Comparison of ENCODE assay signal across 29 mouse cellular contexts in the genomic region with DNA sequence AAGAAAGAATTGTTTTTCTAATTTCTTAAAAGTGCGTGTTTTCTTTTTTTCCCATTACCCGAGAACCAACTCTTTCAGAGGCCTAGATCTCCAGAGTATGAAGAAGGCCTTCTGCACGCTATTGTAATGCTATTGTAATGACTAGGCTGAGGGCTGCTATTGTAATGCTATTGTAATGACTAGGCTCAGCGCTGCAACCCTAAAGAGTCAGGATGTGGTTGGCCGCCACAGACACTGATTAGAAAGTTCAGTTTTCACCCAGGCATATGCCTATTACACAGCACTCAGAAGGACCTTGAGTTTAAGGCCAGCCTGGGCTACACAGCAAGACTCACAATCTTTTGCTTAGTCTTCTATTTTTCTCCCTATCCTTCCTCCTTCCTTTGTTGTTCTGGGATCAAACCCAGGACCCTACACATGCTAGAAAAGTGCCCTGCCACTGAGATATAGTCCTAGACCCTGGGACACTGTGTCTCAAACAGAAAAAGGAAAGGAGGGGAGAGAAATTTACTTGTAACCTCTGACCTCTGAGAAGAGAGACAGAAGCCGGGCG. TPM values are rescaled to one million over a fixed set of nuclear protein-coding genes. Genes with fewer than 3 reads are reported as not detected.
DNase-seq lines count a peak whose midpoint lies in the region; ATAC-seq and TF ChIP-seq lines count a peak whose summit lies in the region.
"Had no signal": no experiment of that assay in that cellular context is flagged by ENCODE, and none has a peak within 500 bp of the region (broad histone marks: within the 10 kb centered on the region; RNA-seq: fewer than 3 reads in every experiment).

No protein-coding gene starts in this region.

- ATAC-seq in megakaryocyte, adult 5-6 weeks (ENCODE audit: poor library complexity, severe bottlenecking): peak; percentile 31
- no peak for ATAC-seq in kidney, embryonic 14.5 days (ENCODE audit: low FRiP score, low TSS enrichment)
- ATAC-seq in forebrain, embryonic 11.5 days (replicated peaks; ENCODE audit: low FRiP score): no peak
- ATAC-seq: forebrain, embryonic 13.5 days; hindbrain, postnatal 0 days; liver, embryonic 12.5 days had no signal

- H3K79me2 ChIP-seq in CH12.LX (replicated peaks; ENCODE audit: control insufficient read depth, extremely low read depth, insufficient read depth, poor library complexity, severe bottlenecking): 0 out of 2 replicates have a peak, but pooled peaks cover 5% of the 10 kb centered on the region

- 0 out of 2 replicates have a peak overlapping the region, but pooled peaks have one; percentile 42 for H3K9ac ChIP-seq in CH12.LX (ENCODE audit: insufficient read depth, low read depth)
- no peak overlapping the region for H3K9ac ChIP-seq in kidney, embryonic 14.5 days (ENCODE audit: low read depth, low read length)
- H3K9ac ChIP-seq in forebrain, embryonic 11.5 days (ENCODE audit: low read length): no peak overlapping the region
- H3K9ac ChIP-seq: forebrain, embryonic 13.5 days; limb, embryonic 12.5 days; liver, embryonic 12.5 days; lung, embryonic 14.5 days had no signal

- dilution Hi-C loops in CH12.LX (cut with MboI; ENCODE audit: extremely low pct_ligation_motif_present, extremely low pct_unique_long_range_greater_than_20kb, low sequenced_read_pairs): no loop called here

- peak; percentile 88 for TF ChIP-seq EP300 in CH12.LX (IDR thresholded peaks at IDR 0.05; ENCODE audit: low read length)

- H3K4me2 ChIP-seq in CH12.LX (ENCODE audit: insufficient read depth, low read depth, poor library complexity, severe bottlenecking): 0 out of 2 replicates have a peak overlapping the region, but pooled peaks have one; percentile 25
- H3K4me2 ChIP-seq in kidney, embryonic 14.5 days (replicated peaks; ENCODE audit: low read depth, low read length): no peak overlapping the region
- no peak overlapping the region for H3K4me2 ChIP-seq in forebrain, embryonic 11.5 days (ENCODE audit: low read depth, low read length, severe bottlenecking)
- H3K4me2 ChIP-seq: forebrain, embryonic 13.5 days; limb, embryonic 12.5 days; liver, embryonic 12.5 days; lung, embryonic 14.5 days had no signal

- H3K4me3 ChIP-seq in CH12.LX (replicated peaks in 1 of 3; ENCODE audit: low read depth in 2 of 3, low read length in 2 of 3, poor library complexity in 1 of 3): no peak overlapping the region
- H3K4me3 ChIP-seq in kidney, embryonic 14.5 days (ENCODE audit: low read length): no peak overlapping the region
- H3K4me3 ChIP-seq in forebrain, embryonic 11.5 days (ENCODE audit: low read depth, low read length): no peak overlapping the region
- H3K4me3 ChIP-seq: embryonic facial prominence, embryonic 10.5 days; forebrain, embryonic 13.5 days; hindbrain, embryonic 10.5 days; limb, embryonic 12.5 days; liver, embryonic 12.5 days had no signal

- WGBS in kidney, embryonic 14.5 days: 80% methylated on average over 7 of the region's 7 CpGs
- 66% methylated on average over 7 of the region's 7 CpGs for WGBS in forebrain, embryonic 11.5 days

- no peak for TF ChIP-seq POLR2A in CH12.LX (IDR thresholded peaks at IDR 0.05; ENCODE audit: low read depth, low read length)

- TF ChIP-seq RAD21 in CH12.LX (IDR thresholded peaks at IDR 0.05; ENCODE audit: low read depth, low read length): no peak

- peak; percentile 84 for DNase-seq in 416B (ENCODE audit: low read depth)
- DNase-seq in CH12.LX (ENCODE audit: extremely low read depth): peak; percentile 81
- peak; percentile 76 for DNase-seq in ZHBTc4 (ENCODE audit: low read depth, low spot score)
- DNase-seq in embryo, embryonic 10.5 days (ENCODE audit: low spot score): no peak
- DNase-seq in forebrain, embryonic 11.5 days (ENCODE audit: low spot score): no peak
- DNase-seq: cerebellum, adult 18-20 months; cerebellum, postnatal 25 days; gastrocnemius, postnatal 14 days; kidney, adult 9 months; kidney, postnatal 36 days; lung, embryonic 14.5 days; lung, postnatal 4 days; midbrain, embryonic 14.5 days; right cerebral cortex, postnatal 14 days; thymus, postnatal 4 days had no signal

- no peak for TF ChIP-seq CTCF in CH12.LX (conservative IDR thresholded peaks at IDR 0.05 in 1 of 2, IDR thresholded peaks at IDR 0.05 in 1 of 2; ENCODE audit: low read depth in 2 of 2, low read length in 2 of 2)

- H3K27me3 ChIP-seq in CH12.LX (replicated peaks): no peaks in the 10 kb centered on the region
- no peaks in the 10 kb centered on the region for H3K27me3 ChIP-seq in kidney, embryonic 14.5 days (ENCODE audit: control insufficient read depth, insufficient read depth, low read length)
- H3K27me3 ChIP-seq in forebrain, embryonic 11.5 days (ENCODE audit: control insufficient read depth, insufficient read depth, low read length): no peaks in the 10 kb centered on the region
- H3K27me3 ChIP-seq: forebrain, embryonic 13.5 days; limb, embryonic 12.5 days; liver, embryonic 12.5 days had no signal

- H3K9me3 ChIP-seq in CH12.LX (replicated peaks; ENCODE audit: low read length): no peaks in the 10 kb centered on the region
- no peaks in the 10 kb centered on the region for H3K9me3 ChIP-seq in kidney, embryonic 14.5 days (ENCODE audit: control insufficient read depth, low read length)
- H3K9me3 ChIP-seq in forebrain, embryonic 11.5 days (ENCODE audit: control insufficient read depth, low read length): no peaks in the 10 kb centered on the region
- H3K9me3 ChIP-seq: embryonic facial prominence, embryonic 10.5 days; forebrain, embryonic 13.5 days; hindbrain, embryonic 10.5 days; limb, embryonic 12.5 days; liver, embryonic 12.5 days had no signal

- H3K4me1 ChIP-seq in CH12.LX (ENCODE audit: control insufficient read depth in 1 of 2, insufficient read depth in 2 of 2): peaks cover 8 to 50% of the 10 kb centered on the region in 2 experiments
- H3K4me1 ChIP-seq in kidney, embryonic 14.5 days (ENCODE audit: control insufficient read depth, insufficient read depth, low read length): peaks cover 5% of the 10 kb centered on the region; the same call in 1 of the 2 replicates
- peaks cover 5% of the 10 kb centered on the region for H3K4me1 ChIP-seq in forebrain, embryonic 11.5 days (replicated peaks; ENCODE audit: control insufficient read depth, insufficient read depth, low read length)

- peak overlapping the region; percentile 73 for H3K27ac ChIP-seq in CH12.LX (ENCODE audit: insufficient read depth, low read depth)
- H3K27ac ChIP-seq in kidney, embryonic 14.5 days (ENCODE audit: low read depth, low read length): no peak overlapping the region
- H3K27ac ChIP-seq in forebrain, embryonic 11.5 days (ENCODE audit: low read depth, low read length): no peak overlapping the region
- H3K27ac ChIP-seq: embryonic facial prominence, embryonic 10.5 days; forebrain, embryonic 13.5 days; hindbrain, embryonic 10.5 days; hindbrain, postnatal 0 days; limb, embryonic 12.5 days; liver, embryonic 12.5 days had no signal

- peaks cover 14 to 34% of the 10 kb centered on the region in 2 experiments for H3K36me3 ChIP-seq in CH12.LX (replicated peaks in 1 of 2; ENCODE audit: control insufficient read depth in 1 of 2, insufficient read depth in 1 of 2, low read length in 1 of 2)
- peaks cover 24% of the 10 kb centered on the region; the same call in 1 of the 2 replicates for H3K36me3 ChIP-seq in kidney, embryonic 14.5 days (ENCODE audit: control insufficient read depth, insufficient read depth, low read length)
- H3K36me3 ChIP-seq in forebrain, embryonic 11.5 days (ENCODE audit: control insufficient read depth, insufficient read depth, low read length): no peaks in the 10 kb centered on the region

- in situ Hi-C loops in CH12.LX (cut with MboI; ENCODE audit: low pct_ligation_motif_present, low pct_unique_long_range_greater_than_20kb, low sequenced_read_pairs): no loop called here

RNA-seq across cellular contexts. Expression of a gene that starts 4.7 kb away (rescaled TPM):
- 5.5 and 5.7 TPM in 2 replicates for total RNA-seq in CH12.LX (2012; rRNA removed)
- total RNA-seq in CH12.LX (2014; rRNA removed): 3.7 and 4.8 TPM in 2 replicates
- polyA plus RNA-seq in CH12.LX (2012; ENCODE audit: insufficient read length, low read depth): 9.2 and 10.6 TPM in 2 replicates
- total RNA-seq in megakaryocyte, adult 5-6 weeks (2015): 5.5 and 7.0 TPM in 2 replicates
- 2.7 and 10.1 TPM in 2 replicates for total RNA-seq in megakaryocyte, adult 5-6 weeks (2017)
- 4.0 and 6.0 TPM in 2 replicates for polyA plus RNA-seq in kidney, embryonic 14.5 days (2014; fragmentation: Nextera tagmentation; extraction: Ambion mirVana)
- 14.6 and 15.5 TPM in 2 replicates for polyA plus RNA-seq in forebrain, embryonic 11.5 days (2014; fragmentation: Nextera tagmentation; extraction: Ambion mirVana)

RNA-seq across cellular contexts. Expression of a gene that starts 4.9 kb away (rescaled TPM):
- total RNA-seq in CH12.LX (2012; rRNA removed) (14.4 and 17.0 TPM in 2 replicates), CH12.LX (2014; rRNA removed) (15.3 and 16.1 TPM in 2 replicates)
- 15.4 and 16.3 TPM in 2 replicates for polyA plus RNA-seq in CH12.LX (2012; ENCODE audit: insufficient read length, low read depth)
- 14.0 and 14.3 TPM in 2 replicates for total RNA-seq in megakaryocyte, adult 5-6 weeks (2015)
- 10.1 and 15.8 TPM in 2 replicates for total RNA-seq in megakaryocyte, adult 5-6 weeks (2017)
- 11.8 and 19.7 TPM in 2 replicates for polyA plus RNA-seq in kidney, embryonic 14.5 days (2014; fragmentation: Nextera tagmentation; extraction: Ambion mirVana)
- 25.5 and 27.6 TPM in 2 replicates for polyA plus RNA-seq in forebrain, embryonic 11.5 days (2014; fragmentation: Nextera tagmentation; extraction: Ambion mirVana)

RNA-seq across cellular contexts. Expression of a gene that starts 33.4 kb away (rescaled TPM):
- total RNA-seq in CH12.LX (2012; rRNA removed) (not detected in 2 replicates), CH12.LX (2014; rRNA removed) (not detected in 2 replicates)
- not detected in 2 replicates for polyA plus RNA-seq in CH12.LX (2012; ENCODE audit: insufficient read length, low read depth)
- total RNA-seq in megakaryocyte, adult 5-6 weeks (2015): not detected in 2 replicates
- total RNA-seq in megakaryocyte, adult 5-6 weeks (2017): not detected in 2 replicates
- 0.45 TPM in 1 of 2 replicates, not detected in the other for polyA plus RNA-seq in kidney, embryonic 14.5 days (2014; fragmentation: Nextera tagmentation; extraction: Ambion mirVana)
- 0.29 TPM in 1 of 2 replicates, not detected in the other for polyA plus RNA-seq in forebrain, embryonic 11.5 days (2014; fragmentation: Nextera tagmentation; extraction: Ambion mirVana)
- total RNA-seq: adrenal gland, postnatal 4 days; gastrocnemius, postnatal 14 days; neutrophil, adult 5-6 weeks had no signal
- polyA plus RNA-seq: C2C12; lung, embryonic 14.5 days had no signal

RNA-seq across cellular contexts. Expression of a gene that starts 48.3 kb away (rescaled TPM):
- not detected in 2 replicates for total RNA-seq in CH12.LX (2012; rRNA removed)
- not detected in 2 replicates for total RNA-seq in CH12.LX (2014; rRNA removed)
- polyA plus RNA-seq in CH12.LX (2012; ENCODE audit: insufficient read length, low read depth): not detected in 2 replicates
- total RNA-seq in megakaryocyte, adult 5-6 weeks (2015): not detected in 2 replicates
- total RNA-seq in megakaryocyte, adult 5-6 weeks (2017): not detected in 2 replicates
- polyA plus RNA-seq in kidney, embryonic 14.5 days (2014; fragmentation: Nextera tagmentation; extraction: Ambion mirVana): not detected in 2 replicates
- polyA plus RNA-seq in forebrain, embryonic 11.5 days (2014; fragmentation: Nextera tagmentation; extraction: Ambion mirVana): not detected in 2 replicates
- total RNA-seq: gastrocnemius, postnatal 14 days; hindbrain, postnatal 0 days; layer of hippocampus, postnatal 14 days; neutrophil, adult 5-6 weeks had no signal
- polyA plus RNA-seq: forebrain, embryonic 13.5 days; hindbrain, embryonic 10.5 days; limb, embryonic 12.5 days; liver, embryonic 12.5 days; lung, embryonic 14.5 days; midbrain, embryonic 14.5 days; spleen, adult 2 months; stomach, embryonic 14.5 days had no signal

RNA-seq across cellular contexts. Expression of a gene that starts 53.9 kb away (rescaled TPM):
- total RNA-seq in CH12.LX (2012; rRNA removed): 5.6 and 6.2 TPM in 2 replicates
- 4.0 and 4.1 TPM in 2 replicates for total RNA-seq in CH12.LX (2014; rRNA removed)
- 5.4 and 5.9 TPM in 2 replicates for polyA plus RNA-seq in CH12.LX (2012; ENCODE audit: insufficient read length, low read depth)
- total RNA-seq in megakaryocyte, adult 5-6 weeks (2015): 13.8 and 19.0 TPM in 2 replicates
- total RNA-seq in megakaryocyte, adult 5-6 weeks (2017): 31.9 and 36.0 TPM in 2 replicates
- 17.4 and 22.8 TPM in 2 replicates for polyA plus RNA-seq in kidney, embryonic 14.5 days (2014; fragmentation: Nextera tagmentation; extraction: Ambion mirVana)
- 15.0 and 15.6 TPM in 2 replicates for polyA plus RNA-seq in forebrain, embryonic 11.5 days (2014; fragmentation: Nextera tagmentation; extraction: Ambion mirVana)

Comparison
In these comparisons a context has a peak if more than half of its experiments do, and no peak if none do; other contexts are left out.
1. DNase-seq: peak in 416B (single experiment), CH12.LX (single experiment) and ZHBTc4 (single experiment); none in embryo, embryonic 10.5 days (single experiment) and forebrain, embryonic 11.5 days (single experiment).